Mouse (Mus musculus) kidney, adult 8-10 months (tissue): ENCODE data around the gene Olfr1325.
"Not testable (repeated sequence)": the region's sequence is repeated elsewhere in the genome, so short reads cannot be mapped to it uniquely, and the experiment has no call there.

Experiments used
- DNase-seq, 2 experiments: peaks; one replicate each; pipeline ENCODE4 v3.0.0; 2022

The Olfr1325 gene

GRCm38 (mm10) chrX:74592379-74592778 is at the start of gene Olfr1325:
TSS of gene Olfr1325 (plus strand) at chrX:74592679.
- no peak for DNase-seq

- no peak for DNase-seq
These were observed 17.7 kb upstream of the Olfr1325 start, which contains the start of gene Olfr1326-ps1 for GRCm38 (mm10) chrX:74574788-74575187. TSS of gene Olfr1326-ps1 (minus strand) at chrX:74574888.

- not testable (repeated sequence) for DNase-seq
These were observed 53.2 kb downstream of the Olfr1325 start, which contains the start of gene Gm5640 for GRCm38 (mm10) chrX:74645466-74646323. TSS of gene Gm5640 (minus strand) at chrX:74645635.

- DNase-seq: not testable (repeated sequence)
These were observed 53.9 kb downstream of the Olfr1325 start for GRCm38 (mm10) chrX:74646393-74646792.
